Mouse (Mus musculus): ENCODE results near the gene Erc1. TPM values are rescaled to one million over a fixed set of nuclear protein-coding genes. Genes with fewer than 3 reads are reported as not detected.

Erc1 gene
- polyA plus RNA-seq, 1 experiment from 2014 or later, result 4.0 TPM

- H3K9ac ChIP-seq (replicated peaks), result no peak overlapping the region
- WGBS (ENCODE audit: insufficient replicate concordance), result 69% methylated on average over 8 of the region's 8 CpGs
- no peak for TF ChIP-seq EP300 (IDR thresholded peaks at IDR 0.05; ENCODE audit: low read depth)
- peak; percentile 44 for TF ChIP-seq CTCF (IDR thresholded peaks at IDR 0.05; ENCODE audit: low read depth)
- no peak overlapping the region for H3K27ac ChIP-seq (ENCODE audit: low read depth)
- H3K27me3 ChIP-seq (ENCODE audit: insufficient read depth, low read length), result 0 out of 2 replicates have a peak, but pooled peaks cover 4% of the 10 kb centered on the region
- 0 out of 2 replicates have a peak, but pooled peaks cover 4% of the 10 kb centered on the region for H3K9me3 ChIP-seq (ENCODE audit: low read length)
- H3K4me3 ChIP-seq (ENCODE audit: low read depth, low read length), result no peak overlapping the region
- 0 out of 2 replicates have a peak, but pooled peaks cover 3% of the 10 kb centered on the region for H3K4me1 ChIP-seq (ENCODE audit: insufficient read depth)
- ATAC-seq (no peak), DNase-seq (no peak)
- H3K4me2 ChIP-seq (ENCODE audit: low read depth, low read length), result no peak overlapping the region
- H3K36me3 ChIP-seq (replicated peaks; ENCODE audit: insufficient read depth, low read length), result no peaks in the 10 kb centered on the region
Measured at GRCm38 (mm10) chr6:119554439-119554838, 293.5 kb downstream of the Erc1 start.

- no peaks in the 10 kb centered on the region for H3K9me3 ChIP-seq (ENCODE audit: low read length)
- no peak overlapping the region for H3K27ac ChIP-seq (ENCODE audit: low read depth)
- no peak overlapping the region; the same call in 1 of the 2 replicates for H3K9ac ChIP-seq (replicated peaks)
- H3K27me3 ChIP-seq (ENCODE audit: insufficient read depth, low read length), result peaks cover 40% of the 10 kb centered on the region
- no peaks in the 10 kb centered on the region for H3K36me3 ChIP-seq (replicated peaks; ENCODE audit: insufficient read depth, low read length)
- TF ChIP-seq EP300 (IDR thresholded peaks at IDR 0.05; ENCODE audit: low read depth) (no peak), CTCF (IDR thresholded peaks at IDR 0.05; ENCODE audit: low read depth) (0 out of 2 replicates have a peak, but pooled peaks have one; percentile 10)
- peak; percentile 19 for DNase-seq
- peaks cover 4% of the 10 kb centered on the region; the same call in 1 of the 2 replicates for H3K4me1 ChIP-seq (ENCODE audit: insufficient read depth)
- ATAC-seq, result peak; percentile 15; the same call in 1 of the 2 replicates
- WGBS (ENCODE audit: insufficient replicate concordance), result 4% methylated on average over 14 of the region's 14 CpGs
- H3K4me3 ChIP-seq (ENCODE audit: low read depth, low read length), result peak overlapping the region; percentile 57
- peak overlapping the region; percentile 93 for H3K4me2 ChIP-seq (ENCODE audit: low read depth, low read length)
Measured at GRCm38 (mm10) chr6:119544518-119544864, 303.5 kb downstream of the Erc1 start.

GRCm38 (mm10) chr6:119543803-119544517, 304.0 kb downstream of the Erc1 start, which contains the start of gene Wnt5b:
TSS of gene Wnt5b (minus strand) at chr6:119544347.
- no peaks in the 10 kb centered on the region for H3K9me3 ChIP-seq (ENCODE audit: low read length)
- peak within 1 kb of the TSS; percentile 57 for H3K4me3 ChIP-seq (ENCODE audit: low read depth, low read length)
- H3K27ac ChIP-seq (ENCODE audit: low read depth), result no peak within 1 kb of the TSS
- H3K27me3 ChIP-seq (ENCODE audit: insufficient read depth, low read length), result peaks cover 40% of the 10 kb centered on the region
- H3K4me2 ChIP-seq (ENCODE audit: low read depth, low read length), result peak within 1 kb of the TSS; percentile 93
- DNase-seq (no peak), ATAC-seq (peak; percentile 45; the same call in 1 of the 2 replicates)
- TF ChIP-seq CTCF (IDR thresholded peaks at IDR 0.05; ENCODE audit: low read depth) (no peak), EP300 (IDR thresholded peaks at IDR 0.05; ENCODE audit: low read depth) (no peak)
- no peaks in the 10 kb centered on the region for H3K36me3 ChIP-seq (replicated peaks; ENCODE audit: insufficient read depth, low read length)
- WGBS (ENCODE audit: insufficient replicate concordance), result 6% methylated on average over 59 of the region's 120 CpGs
- peaks cover 3% of the 10 kb centered on the region; the same call in 1 of the 2 replicates for H3K4me1 ChIP-seq (ENCODE audit: insufficient read depth)
- no peak within 1 kb of the TSS; the same call in 1 of the 2 replicates for H3K9ac ChIP-seq (replicated peaks)

- ATAC-seq, result no peak
- H3K9me3 ChIP-seq (ENCODE audit: low read length), result no peaks in the 10 kb centered on the region
- no peak for DNase-seq
- H3K4me2 ChIP-seq (ENCODE audit: low read depth, low read length), result peak overlapping the region; percentile 93
- H3K9ac ChIP-seq (replicated peaks), result no peak overlapping the region
- peaks cover 40% of the 10 kb centered on the region for H3K27me3 ChIP-seq (ENCODE audit: insufficient read depth, low read length)
- H3K4me3 ChIP-seq (ENCODE audit: low read depth, low read length), result peak overlapping the region; percentile 57
- WGBS (ENCODE audit: insufficient replicate concordance), result 3% methylated on average over 28 of the region's 30 CpGs
- peaks cover 3% of the 10 kb centered on the region; the same call in 1 of the 2 replicates for H3K4me1 ChIP-seq (ENCODE audit: insufficient read depth)
- no peaks in the 10 kb centered on the region for H3K36me3 ChIP-seq (replicated peaks; ENCODE audit: insufficient read depth, low read length)
- no peak overlapping the region for H3K27ac ChIP-seq (ENCODE audit: low read depth)
- no peak for TF ChIP-seq CTCF (IDR thresholded peaks at IDR 0.05; ENCODE audit: low read depth)
- no peak for TF ChIP-seq EP300 (IDR thresholded peaks at IDR 0.05; ENCODE audit: low read depth)
Measured at GRCm38 (mm10) chr6:119543456-119543802, 304.5 kb downstream of the Erc1 start.

GRCm38 (mm10) chr6:119535867-119536266, 312.1 kb downstream of the Erc1 start:
- H3K27ac ChIP-seq (ENCODE audit: low read depth), result no peak overlapping the region
- H3K9ac ChIP-seq (replicated peaks), result no peak overlapping the region
- H3K4me3 ChIP-seq (ENCODE audit: low read depth, low read length), result no peak overlapping the region
- no peak overlapping the region for H3K4me2 ChIP-seq (ENCODE audit: low read depth, low read length)
- no peaks in the 10 kb centered on the region for H3K9me3 ChIP-seq (ENCODE audit: low read length)
- 0 out of 2 replicates have a peak, but pooled peaks cover 3% of the 10 kb centered on the region for H3K27me3 ChIP-seq (ENCODE audit: insufficient read depth, low read length)
- H3K4me1 ChIP-seq (ENCODE audit: insufficient read depth), result no peaks in the 10 kb centered on the region
- TF ChIP-seq EP300 (IDR thresholded peaks at IDR 0.05; ENCODE audit: low read depth) (no peak), CTCF (IDR thresholded peaks at IDR 0.05; ENCODE audit: low read depth) (no peak)
- H3K36me3 ChIP-seq (replicated peaks; ENCODE audit: insufficient read depth, low read length), result no peaks in the 10 kb centered on the region
- DNase-seq (no peak), ATAC-seq (no peak)
- 79% methylated on average over 12 of the region's 12 CpGs for WGBS (ENCODE audit: insufficient replicate concordance)

- Histone ChIP-seq H3K27ac (ENCODE audit: low read depth) (no peak overlapping the region), H3K36me3 (replicated peaks; ENCODE audit: insufficient read depth, low read length) (no peaks in the 10 kb centered on the region), H3K27me3 (ENCODE audit: insufficient read depth, low read length) (no peaks in the 10 kb centered on the region), H3K4me1 (ENCODE audit: insufficient read depth) (no peaks in the 10 kb centered on the region), H3K4me2 (ENCODE audit: low read depth, low read length) (no peak overlapping the region), H3K9ac (replicated peaks) (no peak overlapping the region), H3K4me3 (ENCODE audit: low read depth, low read length) (no peak overlapping the region), H3K9me3 (ENCODE audit: low read length) (no peaks in the 10 kb centered on the region)
- 64% methylated on average over 9 of the region's 9 CpGs for WGBS (ENCODE audit: insufficient replicate concordance)
- ATAC-seq, result no peak
- TF ChIP-seq EP300 (IDR thresholded peaks at IDR 0.05; ENCODE audit: low read depth) (no peak), CTCF (IDR thresholded peaks at IDR 0.05; ENCODE audit: low read depth) (no peak)
- no peak for DNase-seq
Measured at GRCm38 (mm10) chr6:119533170-119533709, 314.7 kb downstream of the Erc1 start.

All from liver, postnatal 0 days (tissue).